8 mouse cellular contexts compared by ENCODE assay signal in the genomic region with DNA sequence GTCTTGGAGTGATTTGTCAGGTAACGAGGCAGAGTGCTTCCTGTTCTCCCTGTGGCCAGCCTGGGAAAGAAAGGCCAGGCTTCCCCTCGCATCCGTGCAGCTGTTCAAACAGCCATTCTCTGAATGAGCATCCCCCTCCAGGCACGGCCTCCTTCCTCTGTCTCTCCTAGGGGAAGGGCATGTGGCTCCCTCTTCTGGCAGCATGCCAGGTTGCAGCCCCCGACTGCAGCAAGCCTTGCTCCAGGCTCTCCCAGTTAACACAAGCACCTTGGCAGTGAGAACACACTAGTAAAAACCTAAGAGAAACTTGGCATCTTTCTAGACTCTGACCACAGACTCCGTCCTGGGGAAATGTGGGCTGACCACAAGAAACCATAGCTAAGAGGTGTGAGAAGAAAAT. TPM values are rescaled to one million over a fixed set of nuclear protein-coding genes. Genes with fewer than 3 reads are reported as not detected.
DNase-seq lines count a peak whose midpoint lies in the region; ATAC-seq and TF ChIP-seq lines count a peak whose summit lies in the region.

No protein-coding gene starts in this region.

- H3K9me3 ChIP-seq in kidney, postnatal 0 days (replicated peaks; ENCODE audit: low read length) = no peaks in the 10 kb centered on the region

- DNase-seq in gastrocnemius, adult 2 months = peak; percentile 57
- no peak for DNase-seq in gastrocnemius, postnatal 36 days
- DNase-seq in gastrocnemius, postnatal 25 days = peak; percentile 22
- DNase-seq in kidney, postnatal 0 days (ENCODE audit: low spot score) = peak; percentile 88
- peak; percentile 27 to 36 for DNase-seq in lung, adult 18-20 months
- peak; percentile 37 for DNase-seq in ovary, postnatal 10 days (ENCODE audit: low spot score)
- DNase-seq in thymus, postnatal 36 days = peak; percentile 78 to 81

- intact Hi-C loops in gastrocnemius, adult 2 months (cut with DNase I) = no loop called here
- intact Hi-C loops in gastrocnemius, postnatal 36 days (cut with DNase I) = no loop called here

- no peak for TF ChIP-seq POLR2A in bone marrow, adult 2 months (IDR thresholded peaks at IDR 0.05; ENCODE audit: borderline replicate concordance, control insufficient read depth, low read depth, low read length)

- peaks cover 69% of the 10 kb centered on the region for H3K36me3 ChIP-seq in kidney, postnatal 0 days (ENCODE audit: insufficient read depth, low read length)

- 31% methylated on average over 6 of the region's 6 CpGs for WGBS in bone marrow, adult 2 months
- WGBS in kidney, postnatal 0 days = 12% methylated on average over 6 of the region's 6 CpGs

- H3K4me2 ChIP-seq in kidney, postnatal 0 days (ENCODE audit: low read length) = no peak overlapping the region

- no peak overlapping the region for H3K4me3 ChIP-seq in gastrocnemius, adult 2 months
- no peak overlapping the region for H3K4me3 ChIP-seq in bone marrow, adult 2 months (replicated peaks; ENCODE audit: control insufficient read depth, low read depth, low read length)
- no peak overlapping the region for H3K4me3 ChIP-seq in kidney, postnatal 0 days (replicated peaks; ENCODE audit: low read depth, low read length)

- H3K27ac ChIP-seq in gastrocnemius, adult 2 months = no peak overlapping the region
- no peak overlapping the region for H3K27ac ChIP-seq in bone marrow, adult 2 months (ENCODE audit: control insufficient read depth, insufficient read depth, low read depth, low read length, poor library complexity)
- no peak overlapping the region for H3K27ac ChIP-seq in kidney, postnatal 0 days

- no peaks in the 10 kb centered on the region for H3K27me3 ChIP-seq in kidney, postnatal 0 days (ENCODE audit: insufficient read depth, low read length)

- TF ChIP-seq CTCF in gastrocnemius, adult 2 months (IDR thresholded peaks at IDR 0.05) = no peak; the same call in 1 of the 2 replicates
- TF ChIP-seq CTCF in bone marrow, adult 2 months (IDR thresholded peaks at IDR 0.05; ENCODE audit: control insufficient read depth, insufficient read depth, low read length) = peak; percentile 71
- peak; percentile 78 for TF ChIP-seq CTCF in kidney, postnatal 0 days (IDR thresholded peaks at IDR 0.05; ENCODE audit: low read depth)

- H3K9ac ChIP-seq in kidney, postnatal 0 days (ENCODE audit: low read depth, low read length) = peak overlapping the region; percentile 23; the same call in 1 of the 2 replicates

- no peak for ATAC-seq in kidney, postnatal 0 days (replicated peaks; ENCODE audit: low FRiP score, low read depth)

- no peaks in the 10 kb centered on the region for H3K4me1 ChIP-seq in bone marrow, adult 2 months (ENCODE audit: control insufficient read depth, insufficient read depth, low read length)
- no peaks in the 10 kb centered on the region for H3K4me1 ChIP-seq in kidney, postnatal 0 days (replicated peaks; ENCODE audit: insufficient read depth, low read length)

RNA-seq across cellular contexts. Expression of a gene that starts 9.6 kb away (rescaled TPM):
- total RNA-seq in gastrocnemius, adult 2 months (2021) = 100 to 1,000 TPM; 162 to 201 TPM
- total RNA-seq in gastrocnemius, postnatal 36 days (2021) = 100 to 1,000 TPM; 166 to 175 TPM
- polyA plus RNA-seq in bone marrow, adult 2 months (2011; ENCODE audit: insufficient read depth, insufficient read length, low replicate concordance, missing spikeins) = 26.2 and 95.5 TPM in 2 replicates
- total RNA-seq in gastrocnemius, postnatal 25 days (2021) = 100 to 1,000 TPM; 179 to 189 TPM
- 318 and 344 TPM in 2 replicates for polyA plus RNA-seq in kidney, postnatal 0 days (2015; fragmentation: Nextera tagmentation; extraction: Ambion mirVana)

RNA-seq across cellular contexts. Expression of a gene that starts 36.2 kb away (rescaled TPM):
- total RNA-seq in gastrocnemius, adult 2 months (2021) = 100 to 1,000 TPM in 1 of 2 experiments, 10 to 100 TPM in 1; 94.6 to 110 TPM
- 10 to 100 TPM; 83.7 to 86.6 TPM for total RNA-seq in gastrocnemius, postnatal 36 days (2021)
- polyA plus RNA-seq in bone marrow, adult 2 months (2011; ENCODE audit: insufficient read depth, insufficient read length, low replicate concordance, missing spikeins) = 15.3 and 24.5 TPM in 2 replicates
- total RNA-seq in gastrocnemius, postnatal 25 days (2021) = 10 to 100 TPM; 62.2 to 71.7 TPM
- 14.8 and 17.1 TPM in 2 replicates for polyA plus RNA-seq in kidney, postnatal 0 days (2015; fragmentation: Nextera tagmentation; extraction: Ambion mirVana)

RNA-seq across cellular contexts. Expression of a gene that starts 47.1 kb away (rescaled TPM):
- under 1 TPM; 0.28 to 0.45 TPM for total RNA-seq in gastrocnemius, adult 2 months (2021)
- total RNA-seq in gastrocnemius, postnatal 36 days (2021) = under 1 TPM; 0.56 to 0.57 TPM
- 0.41 TPM in 1 of 2 replicates, not detected in the other for polyA plus RNA-seq in bone marrow, adult 2 months (2011; ENCODE audit: insufficient read depth, insufficient read length, low replicate concordance, missing spikeins)
- under 1 TPM; 0.29 to 0.36 TPM for total RNA-seq in gastrocnemius, postnatal 25 days (2021)
- 0.22 and 0.42 TPM in 2 replicates for polyA plus RNA-seq in kidney, postnatal 0 days (2015; fragmentation: Nextera tagmentation; extraction: Ambion mirVana)

Comparison
In these comparisons a context has a peak if more than half of its experiments do, and no peak if none do; other contexts are left out.
1. DNase-seq: peak in gastrocnemius, adult 2 months (single experiment), gastrocnemius, postnatal 25 days (single experiment), kidney, postnatal 0 days (single experiment), lung, adult 18-20 months (2 of 2), ovary, postnatal 10 days (single experiment) and thymus, postnatal 36 days (2 of 2); none in gastrocnemius, postnatal 36 days (0 of 2).